Mouse (Mus musculus) kidney, postnatal 25 days (tissue): Measurements from ENCODE around the gene Gfi1b.

Experiments used
- DNase-seq, 2 experiments: peaks; one replicate each; pipeline ENCODE4 v3.0.0; 2021; ENCODE audit warnings: mixed read lengths in 2 of 2

Gene Gfi1b

DNA sequence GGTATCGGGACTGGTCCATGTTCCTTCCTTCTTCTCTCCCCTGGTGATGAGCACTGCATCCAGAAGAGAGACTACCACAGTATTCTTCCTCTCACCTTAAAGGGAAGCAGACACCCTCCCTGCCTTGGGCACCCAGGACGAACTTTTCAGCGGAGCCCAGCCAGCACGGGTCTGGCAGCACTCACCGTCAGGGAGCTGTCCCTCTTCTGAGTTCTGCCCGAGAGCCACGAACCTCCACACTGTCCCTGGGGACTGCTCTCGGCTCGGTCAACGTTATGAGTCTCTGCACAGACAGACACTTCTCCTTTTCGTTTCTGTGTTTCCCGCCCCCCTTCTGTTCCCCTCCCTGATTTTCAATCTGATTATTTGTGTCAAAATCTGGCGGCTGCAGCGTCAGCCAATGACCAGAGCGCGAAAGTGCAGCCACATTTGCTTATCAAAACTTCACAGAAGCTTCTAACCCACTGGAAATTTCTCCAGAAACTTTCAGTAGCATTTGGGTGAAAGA lies at the start of gene Gfi1b:
TSS of gene Gfi1b (minus strand) at position 319 of the 508 bp plus-strand sequence.
- DNase-seq, result no peak

DNA sequence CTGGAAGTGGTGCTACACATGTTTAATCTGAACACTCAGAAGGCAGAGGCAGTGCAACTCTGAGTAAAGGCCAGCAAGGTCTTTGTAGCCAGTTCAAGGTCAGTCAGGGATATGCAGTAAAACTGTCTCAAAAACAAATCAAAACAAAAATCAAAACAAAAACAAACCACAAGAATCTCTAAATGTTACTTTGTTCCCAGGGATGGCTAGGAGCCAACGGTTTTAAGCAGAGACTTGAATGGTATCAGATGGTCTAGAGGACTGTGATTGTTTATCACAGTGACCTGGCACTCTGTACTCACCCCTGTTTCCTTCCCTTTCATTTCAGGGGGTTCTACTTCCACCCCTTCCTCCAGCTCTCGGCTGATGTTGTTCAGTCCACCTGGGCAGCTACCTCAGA lies 49.7 kb upstream of the Gfi1b start:
- DNase-seq, result peak in 1 of 2 experiments; percentile 48

DNA sequence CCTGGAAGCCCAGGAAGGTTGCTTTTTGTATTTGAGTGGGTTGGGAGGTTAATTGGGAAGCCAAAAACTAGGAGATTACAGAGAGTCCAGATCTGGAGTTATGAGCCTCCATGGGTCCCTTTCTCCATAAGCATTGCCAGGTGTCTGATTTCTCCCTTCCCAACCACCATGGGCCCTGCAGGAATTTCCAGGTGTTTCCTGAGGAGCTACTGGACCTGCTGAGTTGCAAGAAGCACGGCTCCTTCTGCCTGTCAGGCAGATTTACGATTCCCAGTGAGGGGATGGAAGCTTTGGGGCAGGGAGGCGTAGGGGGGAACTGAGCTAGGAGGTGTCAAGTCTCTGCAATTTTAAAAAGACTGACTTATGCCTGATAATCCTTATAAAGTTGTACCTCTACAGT lies 44.0 kb upstream of the Gfi1b start:
- DNase-seq, result peak in 1 of 2 experiments; percentile 13

DNA sequence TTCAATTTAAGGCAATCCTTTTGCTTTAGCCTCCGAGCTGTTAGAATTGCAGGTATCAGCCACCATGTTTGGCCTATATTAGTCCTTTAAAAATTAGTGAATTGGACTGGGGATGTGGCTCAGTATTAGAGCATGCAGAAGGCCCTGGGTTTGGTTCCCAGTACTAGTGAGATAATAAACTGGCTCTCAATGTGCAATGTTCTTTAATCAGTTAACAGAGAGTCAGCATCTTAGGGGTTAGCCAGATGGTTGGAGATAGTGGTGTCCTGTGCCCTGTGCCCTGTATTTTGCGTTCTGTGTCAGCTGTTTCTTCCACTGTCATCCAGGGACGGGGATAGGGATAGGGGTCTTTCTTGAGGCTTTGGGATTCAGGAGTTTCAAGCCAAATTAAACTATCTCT lies 41.1 kb upstream of the Gfi1b start:
- DNase-seq, result no peak

DNA sequence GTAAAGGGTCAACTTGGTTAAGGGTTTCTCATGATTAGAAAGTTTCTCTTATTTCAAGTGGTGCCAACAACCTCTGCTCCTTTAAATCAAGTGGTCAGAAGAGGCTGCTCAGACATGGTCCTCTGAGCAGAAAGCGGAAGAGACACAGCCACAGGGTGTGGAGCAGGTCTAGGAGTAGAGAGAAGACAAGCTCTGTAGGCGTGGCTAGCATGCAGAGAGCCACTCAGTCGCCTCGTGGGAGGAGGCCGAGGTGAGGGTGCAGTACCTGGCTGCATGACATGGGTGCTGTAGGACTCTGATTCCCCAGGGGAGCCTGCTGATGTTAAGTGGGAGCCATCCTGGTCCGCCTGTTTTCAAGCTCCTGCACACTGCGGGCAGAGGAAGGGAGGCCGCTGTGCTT lies 34.4 kb upstream of the Gfi1b start:
- no peak for DNase-seq

DNA sequence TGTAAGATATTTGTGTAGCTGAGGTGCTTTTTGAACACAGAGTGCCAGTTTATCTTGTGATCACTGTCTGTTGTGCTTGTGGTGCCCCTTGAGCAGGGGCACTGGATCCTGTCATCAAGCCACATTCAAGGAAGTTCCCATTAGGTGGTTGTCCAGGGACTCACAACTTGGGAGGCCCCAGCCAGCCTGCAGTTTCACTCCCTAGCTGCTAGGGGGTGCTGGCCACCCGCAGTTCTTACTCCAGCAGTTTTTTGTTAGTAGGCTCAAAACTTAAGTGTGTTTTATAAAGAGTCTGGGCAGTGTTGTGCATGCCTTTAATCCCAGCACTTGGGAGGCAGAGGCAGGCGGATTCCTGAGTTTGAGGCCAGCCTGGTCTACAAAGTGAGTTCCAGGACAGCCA lies 32.5 kb upstream of the Gfi1b start:
- DNase-seq, result peak in 1 of 2 experiments; percentile 39

DNA sequence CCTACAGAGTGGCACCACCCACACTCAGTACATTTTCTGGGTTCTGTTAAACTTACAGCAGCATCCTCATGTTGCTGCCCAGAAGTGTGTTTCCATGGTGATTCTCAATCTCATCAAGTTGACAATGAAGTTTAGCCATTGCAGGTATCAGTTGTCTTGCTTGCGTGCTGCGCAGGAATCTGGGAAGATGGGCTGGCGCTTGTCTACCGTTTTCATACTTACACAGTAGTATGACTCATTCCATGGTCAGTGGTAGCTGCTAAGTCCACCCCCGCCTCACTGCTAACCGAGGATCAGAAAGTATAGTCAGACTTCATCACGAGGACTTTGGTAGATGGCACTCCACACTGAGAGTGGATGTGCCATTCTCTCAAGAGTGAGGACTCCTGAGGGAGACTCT lies 31.6 kb upstream of the Gfi1b start:
- no peak for DNase-seq

DNA sequence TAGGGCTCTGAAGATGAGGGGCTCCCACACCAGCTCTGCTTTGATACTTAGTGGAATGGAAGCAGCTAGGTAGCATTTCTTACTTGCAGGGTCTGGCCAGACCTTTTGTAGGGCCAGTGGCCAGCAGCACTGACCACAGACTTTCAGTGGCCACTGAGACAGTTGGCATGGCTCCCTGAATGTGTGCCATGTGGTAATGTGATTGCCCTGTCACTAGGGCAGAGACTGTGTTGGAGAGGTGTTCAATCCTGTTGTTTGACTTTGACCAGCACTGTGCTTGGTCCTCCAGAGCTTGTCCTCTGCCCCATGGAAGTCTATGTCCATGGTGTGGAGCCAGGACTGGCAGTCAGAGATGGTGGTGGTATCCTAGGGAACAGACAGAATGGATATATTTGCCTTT lies 28.7 kb upstream of the Gfi1b start:
- DNase-seq, result peak; percentile 57 to 78

DNA sequence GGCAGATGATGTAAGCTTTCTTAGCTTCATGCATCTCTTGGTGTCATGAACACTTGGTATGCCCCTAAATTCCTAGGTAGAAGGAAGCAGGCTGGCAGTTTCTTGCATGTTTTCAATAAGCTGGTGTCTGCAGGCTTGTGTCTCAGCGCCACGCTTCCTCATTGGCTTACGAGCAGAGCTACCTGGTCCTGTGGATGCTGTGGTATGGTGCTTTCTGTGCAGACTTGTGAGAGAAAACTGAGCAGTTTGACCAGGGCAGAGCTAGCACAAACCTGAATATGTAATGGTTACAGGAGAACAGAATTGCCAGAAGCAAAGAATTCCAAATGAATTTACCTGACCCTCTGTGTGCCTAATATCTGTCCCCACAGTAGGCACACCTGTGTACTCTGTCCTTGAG lies 21.3 kb upstream of the Gfi1b start:
- DNase-seq, result peak; percentile 30 to 59

DNA sequence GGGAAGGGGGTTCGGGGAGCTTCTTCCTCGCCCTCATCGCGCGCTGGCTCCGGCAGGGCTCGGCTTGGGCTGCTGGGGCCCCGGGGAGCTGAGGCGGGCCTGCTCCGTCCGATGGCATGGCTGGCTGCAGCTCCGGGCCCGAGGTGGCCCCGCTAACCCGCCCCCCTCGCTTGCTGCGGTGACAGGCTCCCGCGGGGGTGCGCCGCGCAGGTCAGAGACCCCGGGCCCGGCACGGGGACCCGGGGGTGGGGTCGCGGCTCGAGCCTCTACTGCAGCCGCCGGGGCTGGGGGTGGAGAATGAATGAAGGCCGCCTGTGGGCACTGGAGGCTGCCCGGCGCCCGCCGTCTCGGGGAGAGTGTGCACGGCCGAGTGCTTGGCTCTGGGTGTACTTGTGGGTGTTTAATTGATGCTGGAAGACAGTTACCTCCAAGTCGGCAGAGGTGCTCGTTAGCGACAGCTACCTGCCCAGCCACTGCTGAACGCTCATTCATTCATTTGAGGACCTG lies 19.7 kb upstream of the Gfi1b start:
- peak; percentile 20 to 58 for DNase-seq

DNA sequence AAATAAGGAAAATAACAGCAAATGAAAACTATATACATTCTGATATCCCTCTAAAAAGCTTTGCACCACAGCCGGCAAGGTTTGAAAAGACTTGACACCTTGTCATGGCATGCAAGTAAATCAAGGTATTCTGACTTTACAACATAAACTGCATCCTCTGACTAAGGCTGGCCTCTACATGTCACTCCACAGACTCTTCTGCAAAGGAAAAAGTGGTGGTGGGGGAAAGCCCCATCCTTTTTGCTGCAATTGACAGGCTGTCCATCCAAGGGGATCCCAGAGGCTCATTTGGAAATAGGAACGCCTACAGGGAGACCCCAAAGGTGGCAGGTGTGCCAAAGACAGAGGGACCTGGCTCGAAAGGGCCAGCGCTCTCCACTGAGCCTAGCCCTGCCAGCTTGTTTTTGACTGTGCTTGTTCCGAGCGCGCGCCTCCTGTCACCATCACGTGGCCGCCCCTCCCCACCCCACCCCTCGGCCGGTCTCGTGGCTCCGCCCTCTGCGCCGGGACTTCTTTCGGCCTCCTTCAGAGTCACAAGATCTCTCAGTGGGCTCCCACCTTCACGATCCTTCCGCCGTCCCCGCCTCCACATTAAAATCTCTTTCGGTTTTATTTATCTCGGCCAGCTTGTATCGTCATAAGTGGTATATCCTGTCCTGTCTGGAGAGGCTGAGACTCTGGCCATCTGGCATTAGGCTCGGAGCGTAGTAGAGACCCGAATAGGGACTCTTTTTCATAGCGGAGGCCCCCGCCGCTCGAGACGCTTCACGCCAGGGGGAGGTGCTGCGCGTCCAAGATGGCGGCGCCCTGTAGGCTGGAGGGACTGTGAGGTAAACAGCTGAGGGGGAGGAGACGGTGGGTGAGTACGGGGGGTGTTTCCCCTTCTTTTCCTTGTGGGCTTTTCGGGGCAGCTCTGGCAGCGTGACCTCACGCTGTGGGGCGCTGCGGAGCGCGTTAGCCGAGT lies 19.0 kb upstream of the Gfi1b start, which contains the start of gene Tsc1:
TSS of gene Tsc1 (plus strand) at position 768 of the 964 bp plus-strand sequence.
- DNase-seq, result peak; percentile 97 to 99

DNA sequence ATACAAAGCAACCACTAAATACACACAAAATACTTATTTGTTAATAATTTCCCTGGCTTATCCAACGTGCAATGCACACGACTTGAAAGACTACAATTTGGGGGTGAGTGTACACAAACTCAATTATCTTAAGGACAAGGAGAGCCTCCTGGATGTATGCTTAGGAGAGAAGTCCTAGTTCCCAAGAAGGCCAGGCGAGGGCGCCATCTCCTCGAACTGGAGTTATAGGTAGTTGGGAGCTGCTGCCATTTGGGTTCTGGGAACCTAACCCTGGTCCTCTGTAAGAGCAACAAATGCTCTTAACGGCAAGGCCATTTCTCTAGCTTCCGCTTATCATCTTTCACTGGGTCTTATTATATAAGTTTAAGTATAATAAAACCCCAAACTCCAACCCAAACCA lies 18.0 kb upstream of the Gfi1b start:
- peak; percentile 48 to 53 for DNase-seq

DNA sequence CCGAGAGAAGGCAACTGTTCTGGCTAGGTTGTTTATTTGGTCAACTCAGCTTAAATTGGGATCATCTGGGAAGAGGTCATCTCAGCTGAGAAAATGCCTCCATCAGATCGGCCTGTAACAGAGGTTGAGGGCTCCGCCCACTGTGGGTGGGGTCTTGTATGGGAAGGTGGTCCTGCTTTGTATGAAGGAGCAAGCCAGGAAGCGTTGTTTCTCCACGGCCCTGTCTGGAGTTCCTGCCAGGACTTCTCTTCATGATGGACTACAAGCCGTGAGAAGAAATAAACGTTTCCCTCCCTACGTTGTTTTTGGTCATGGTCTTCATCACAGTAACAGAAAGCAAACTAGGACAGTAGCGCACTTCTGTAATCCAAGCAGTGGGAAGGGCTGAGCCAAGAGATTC lies 17.1 kb upstream of the Gfi1b start:
- peak; percentile 44 to 55 for DNase-seq

DNA sequence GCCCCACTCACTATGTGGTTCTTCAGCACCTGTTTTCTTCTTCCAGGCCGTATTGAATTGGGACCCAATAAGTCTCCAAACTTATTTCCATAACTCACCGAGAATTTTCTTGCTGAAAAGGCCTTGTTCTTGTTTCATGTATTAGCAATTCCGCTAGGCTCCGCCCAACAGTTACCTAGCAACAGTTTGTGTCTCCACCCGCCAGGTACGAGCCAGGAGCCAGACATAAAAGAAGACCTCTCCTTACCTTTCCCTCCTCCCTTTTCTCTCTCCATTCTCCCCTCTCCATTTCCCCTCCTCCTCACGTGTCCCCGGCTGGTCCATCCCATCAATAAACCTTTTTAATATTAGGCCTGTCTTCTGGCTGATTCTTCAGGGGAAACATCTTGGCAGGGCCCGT lies 16.6 kb upstream of the Gfi1b start:
- DNase-seq, result peak; percentile 52 to 55

DNA sequence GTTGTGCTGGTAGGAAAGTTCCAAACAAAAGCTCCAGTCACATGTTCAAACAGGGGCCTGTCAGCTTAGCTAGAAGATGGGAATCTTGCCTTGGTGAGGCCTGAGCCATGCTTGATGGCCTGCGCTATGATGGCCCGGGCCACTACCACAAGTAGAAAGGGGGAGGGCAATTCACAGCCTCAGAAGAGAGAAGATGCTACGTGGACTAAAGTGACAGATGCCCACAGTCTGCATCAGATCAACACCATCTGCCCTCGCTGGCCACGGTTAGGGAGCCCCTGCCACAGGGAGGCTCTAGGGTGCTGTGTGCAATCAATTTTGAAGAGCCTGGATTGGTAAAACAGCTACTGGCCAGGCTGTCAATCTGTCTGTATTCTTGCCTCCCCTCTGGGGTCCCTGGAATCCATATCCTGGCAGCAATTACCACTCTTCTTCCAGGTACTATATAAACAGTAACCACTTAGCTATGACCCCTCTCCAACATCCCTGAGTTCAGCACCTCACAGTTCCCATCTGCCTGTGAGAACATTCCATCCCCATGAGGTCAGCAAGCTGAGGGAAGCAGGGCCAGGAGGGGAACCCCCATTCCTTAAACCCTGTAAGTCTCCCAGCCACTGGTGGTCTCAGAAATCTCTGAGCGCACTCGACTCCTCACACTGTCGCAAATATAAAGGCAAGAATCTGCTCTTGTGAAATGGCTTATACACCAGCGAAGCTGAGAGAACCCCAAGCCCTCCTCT lies 15.5 kb upstream of the Gfi1b start:
- peak in 1 of 2 experiments; percentile 29 for DNase-seq

DNA sequence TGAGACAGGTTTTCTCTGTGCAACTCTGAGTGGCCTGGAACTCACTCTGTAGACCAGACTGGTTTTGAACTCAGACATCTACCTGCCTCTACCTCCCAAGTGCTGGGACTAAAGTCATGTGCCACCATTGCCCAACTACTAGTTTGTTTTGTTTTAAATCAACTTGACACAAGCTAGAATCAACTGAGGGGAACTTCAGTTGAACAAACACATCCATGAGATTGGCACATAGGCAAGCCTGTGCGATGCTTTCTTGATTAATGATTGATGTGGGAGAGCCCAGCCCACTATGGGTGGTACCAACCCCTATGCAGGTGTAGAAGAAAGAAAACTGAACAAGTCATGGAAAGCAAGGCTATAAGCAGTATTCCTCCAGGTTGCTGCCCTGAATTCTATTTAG lies 13.4 kb upstream of the Gfi1b start:
- DNase-seq, result peak in 1 of 2 experiments; percentile 17

DNA sequence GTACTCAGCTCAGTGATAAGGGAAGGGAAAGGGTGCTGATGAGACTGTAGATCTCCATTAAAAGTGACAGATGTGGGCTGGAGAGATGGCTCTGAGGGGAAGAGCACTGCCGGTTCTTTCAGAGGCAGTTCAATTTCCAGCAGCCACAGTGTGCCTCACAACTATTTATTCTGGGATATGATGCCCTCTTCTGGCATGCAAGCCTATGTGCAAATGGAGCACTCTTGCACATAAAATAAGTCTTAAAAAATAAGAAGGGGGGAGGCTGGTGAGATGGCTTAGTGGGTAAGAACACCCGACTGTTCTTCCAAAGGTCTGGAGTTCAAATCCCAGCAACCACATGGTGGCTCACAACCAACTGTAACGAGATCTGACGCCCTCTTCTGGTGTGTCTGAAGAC lies 11.4 kb upstream of the Gfi1b start:
- peak in 1 of 2 experiments; percentile 12 for DNase-seq

DNA sequence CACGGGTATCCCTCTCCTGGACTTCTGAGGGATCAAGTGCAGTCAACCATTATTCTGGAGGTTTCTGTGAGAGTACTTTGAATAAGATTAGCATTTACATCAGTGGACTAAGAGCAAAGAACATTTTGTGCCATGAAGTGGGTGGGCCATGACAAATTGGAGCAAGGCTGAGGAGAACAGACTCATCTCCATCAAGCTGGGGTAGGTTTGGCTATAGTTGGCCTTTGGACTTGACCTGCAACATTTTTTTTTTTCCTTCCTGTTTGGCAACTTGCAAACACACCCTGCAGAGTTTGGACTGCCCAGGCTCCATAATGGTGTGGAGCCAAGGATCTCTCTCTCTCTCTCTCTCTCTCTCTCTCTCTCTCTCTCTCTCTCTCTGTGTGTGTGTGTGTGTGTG lies 10.8 kb upstream of the Gfi1b start:
- peak; percentile 14 to 72 for DNase-seq

DNA sequence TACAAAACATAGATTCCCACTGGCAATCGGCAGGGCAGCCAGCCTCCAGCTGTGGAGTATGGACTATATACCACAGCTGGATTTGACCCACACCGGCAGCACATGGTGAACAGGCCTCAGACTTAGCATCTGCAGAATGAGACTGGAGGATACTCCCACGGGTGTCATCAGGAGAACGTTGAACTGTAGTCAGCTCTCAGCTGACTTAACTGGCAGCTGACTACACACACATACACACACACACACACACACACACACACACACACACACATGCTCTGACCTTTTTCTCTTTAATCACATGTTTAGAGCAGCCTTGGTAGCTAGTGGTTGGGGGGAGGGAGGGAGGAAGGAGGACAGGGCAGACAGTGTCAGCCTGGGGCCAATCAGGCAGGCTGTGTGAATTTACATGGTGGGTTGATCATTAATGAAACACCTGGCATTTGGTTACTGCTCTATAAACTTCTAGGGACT lies 8.2 kb upstream of the Gfi1b start:
- peak; percentile 73 to 91 for DNase-seq

DNA sequence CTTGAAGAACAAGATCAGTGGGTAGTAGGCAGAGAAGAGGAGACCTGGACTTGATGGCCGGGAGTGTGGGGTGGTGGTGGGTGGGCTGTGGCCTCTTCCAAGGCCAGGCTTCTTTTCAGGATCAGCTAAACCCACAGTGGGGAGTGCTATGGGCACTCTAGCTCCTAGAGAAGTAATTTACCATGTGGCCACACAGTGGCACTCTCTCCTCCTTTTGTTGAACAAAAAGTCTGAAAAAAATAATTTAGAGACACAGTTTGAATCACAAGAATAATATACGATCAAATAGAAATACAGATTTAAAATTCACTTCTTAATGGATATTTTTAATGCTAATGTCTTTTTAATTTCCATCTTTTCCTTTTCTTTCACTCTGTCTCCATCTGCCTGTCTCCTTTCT lies 6.3 kb upstream of the Gfi1b start:
- DNase-seq, result peak in 1 of 2 experiments; percentile 53

DNA sequence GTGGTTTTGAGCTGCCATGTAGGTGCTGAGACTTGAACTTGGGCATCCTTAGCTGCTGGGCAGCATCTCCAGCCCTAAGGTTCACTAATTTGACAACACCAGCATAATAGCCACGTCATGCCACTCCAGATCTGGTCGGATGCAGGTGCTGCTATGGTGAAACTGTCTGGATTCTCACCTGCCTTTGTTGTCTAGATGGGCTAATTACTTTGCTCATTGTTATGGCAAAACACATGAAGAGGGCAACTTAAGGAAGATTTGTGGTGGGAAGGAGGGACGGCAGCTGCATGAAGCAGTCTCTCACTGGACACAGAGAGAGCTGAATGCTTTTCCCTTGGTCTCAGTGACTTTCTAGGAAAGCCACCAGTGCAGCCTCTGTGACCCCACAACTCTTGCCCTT lies 4.3 kb upstream of the Gfi1b start:
- no peak for DNase-seq

DNA sequence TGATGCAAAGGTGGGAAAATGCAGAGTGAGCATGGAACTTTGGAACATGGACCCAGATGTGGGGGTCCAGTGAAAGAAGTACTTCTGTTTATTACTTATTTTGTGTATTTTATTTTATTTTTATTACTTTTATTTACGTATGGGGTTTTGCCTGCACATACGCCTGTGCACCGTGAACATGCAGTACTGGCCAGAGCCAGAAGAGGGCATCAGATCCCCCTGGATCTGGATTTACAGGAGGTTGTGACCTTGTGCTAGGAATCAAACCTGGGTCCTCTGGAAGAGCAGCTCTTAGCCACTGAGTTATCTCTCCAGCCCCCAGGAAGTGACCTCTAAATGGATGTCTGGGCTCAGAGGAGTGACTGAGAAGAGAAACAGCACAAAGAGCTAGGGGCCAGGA lies 3.1 kb upstream of the Gfi1b start:
- no peak for DNase-seq

DNA sequence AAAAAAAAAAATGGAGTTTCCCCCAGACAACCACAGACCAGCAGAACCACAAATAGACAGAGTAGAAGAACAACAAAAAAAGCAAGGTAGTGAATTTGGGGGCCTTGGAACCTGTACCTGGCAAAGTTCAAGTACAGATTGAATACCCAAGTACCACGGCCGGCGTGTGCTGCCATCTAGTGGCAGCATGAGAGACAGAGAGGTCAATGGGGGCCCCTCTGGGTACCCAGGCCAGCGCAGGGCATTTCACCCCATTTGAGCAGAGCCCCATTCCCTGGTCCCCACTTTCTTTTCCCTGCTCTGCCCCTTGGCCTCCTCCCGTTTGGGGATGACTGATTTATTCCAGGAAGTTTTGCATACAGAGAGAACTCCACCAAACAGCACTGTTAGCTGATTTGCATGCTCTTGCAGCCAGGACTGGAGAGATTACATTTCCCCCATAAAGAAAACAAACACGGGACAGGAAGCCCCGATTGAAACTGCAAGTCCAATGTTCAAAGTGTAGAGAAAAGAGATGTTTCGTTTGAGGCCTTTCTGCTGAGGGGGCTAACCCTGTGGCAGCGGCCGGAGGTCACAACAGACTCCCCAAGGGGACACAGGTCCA lies 841 bp upstream of the Gfi1b start:
- peak; percentile 53 to 60 for DNase-seq
